Mouse (Mus musculus) brain, adult 10 weeks (tissue): Measurements from ENCODE around the gene Cdk12. TPM values are rescaled to one million over a fixed set of nuclear protein-coding genes. Genes with fewer than 3 reads are reported as not detected.

ENCODE experiments used
- polyA plus RNA-seq: library from polyadenylated mRNA; stranded (reverse); fragments of 350-450 nt; fragmentation: Illumina TruSeq; extraction: RNeasy Lipid Tissue Mini Kit (QIAGEN cat#74804); gene quantifications from one replicate; pipeline ENCODE4 v1.2.3, GENCODE M21; 2015; ENCODE audit warnings: low read depth, low replicate concordance

Cdk12 gene
- polyA plus RNA-seq = 13.0 TPM

DNA sequence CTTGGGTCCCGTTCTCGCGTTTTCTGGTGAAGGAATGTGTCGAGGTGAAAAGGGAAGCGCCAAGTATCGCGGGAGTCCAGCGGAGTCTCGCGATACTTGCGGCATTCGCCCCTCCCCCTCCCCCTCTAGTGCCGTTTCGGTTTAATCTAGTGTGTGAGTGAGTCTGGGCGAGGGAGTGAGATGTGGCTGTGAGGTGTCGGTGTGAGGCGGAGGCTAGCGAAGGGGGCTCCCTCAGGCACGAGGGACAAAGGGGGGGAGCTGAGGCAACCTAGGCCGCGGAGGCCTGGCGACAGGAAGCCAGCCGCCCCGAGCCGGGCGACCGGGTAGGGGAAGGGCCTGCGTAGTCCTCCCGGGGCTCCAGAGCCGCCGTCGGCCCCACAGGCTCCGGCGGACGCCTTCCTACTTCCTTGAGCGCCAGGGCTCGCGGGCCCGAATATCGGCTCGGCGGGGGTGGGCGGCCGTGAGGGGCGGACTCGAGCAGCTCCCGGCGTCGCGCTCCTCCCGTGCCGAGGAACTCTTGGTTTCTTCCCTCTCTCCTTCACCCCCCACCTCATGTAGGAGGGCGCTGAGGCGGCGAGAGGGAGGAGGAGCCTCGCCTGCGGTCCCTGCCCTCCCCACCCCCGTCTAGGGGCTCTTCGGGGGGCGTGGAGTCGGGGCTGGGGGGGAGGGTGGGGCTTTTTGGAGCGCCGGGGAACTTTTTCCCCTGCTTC, at the start of gene Cdk12:
Gene Cdk12 (plus strand): TSS at position 419 of the 710 bp plus-strand sequence.

DNA sequence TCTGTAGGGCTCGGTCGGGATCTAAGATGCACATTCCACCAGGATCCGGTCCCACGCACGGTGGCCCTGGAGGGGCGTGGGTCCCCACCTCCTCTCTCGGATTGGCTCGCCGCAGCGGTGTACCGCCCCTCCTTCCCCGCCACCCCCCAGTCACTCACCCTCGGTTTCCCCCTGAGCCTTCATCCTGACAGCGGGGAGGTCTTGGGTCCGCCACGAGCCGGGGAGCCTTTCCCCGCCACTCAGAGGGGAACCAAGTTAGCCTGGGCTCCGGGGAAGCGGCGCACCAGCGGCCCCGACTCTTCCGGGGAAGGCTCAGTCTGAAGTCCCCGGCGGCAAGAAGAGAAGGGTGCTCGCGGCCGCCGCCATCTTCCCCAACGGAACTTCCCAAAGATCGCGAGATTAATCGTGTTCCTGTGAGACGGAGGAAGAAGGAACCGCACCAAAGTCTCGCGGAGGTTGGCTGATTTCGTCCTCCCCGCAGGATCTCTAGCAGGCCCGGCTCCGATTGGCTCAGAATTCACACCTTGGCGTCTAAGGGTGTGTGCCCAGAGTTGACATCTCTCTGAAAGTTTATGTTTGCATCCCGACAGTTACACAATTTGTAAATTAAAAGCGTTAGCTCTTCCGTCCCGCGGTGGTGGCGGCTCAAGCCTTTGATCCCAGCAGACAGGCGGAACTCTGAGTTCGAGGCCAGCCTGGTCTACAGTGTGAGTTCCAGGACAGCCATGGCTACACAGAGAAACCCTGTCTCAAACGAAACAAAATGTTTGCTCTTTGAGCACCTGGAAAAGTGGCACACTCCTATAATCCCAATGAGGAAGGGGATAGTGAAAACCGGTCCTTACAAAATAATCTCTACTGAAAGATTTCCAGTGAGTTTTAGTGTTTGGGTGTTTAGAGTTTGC, 9.7 kb upstream of the Cdk12 start, which contains the start of gene Med1:
Gene Med1 (minus strand): TSS at position 393 of the 905 bp plus-strand sequence.

Other genes with a start within 250 kb of the Cdk12 start
- gene Plxdc1, start 216.6 kb upstream of the Cdk12 start, polyA plus RNA-seq = 25.0 TPM
- gene Arl5c, start 206.9 kb upstream of the Cdk12 start, polyA plus RNA-seq = 3.8 TPM
- 89.6 TPM for gene Cacnb1, start 180.0 kb upstream of the Cdk12 start, polyA plus RNA-seq
- gene Rpl19, start 176.3 kb upstream of the Cdk12 start, polyA plus RNA-seq = 1,548 TPM
- 83.1 TPM for gene Stac2, start 149.6 kb upstream of the Cdk12 start, polyA plus RNA-seq
- 20.6 TPM for gene Fbxl20, start 52.7 kb upstream of the Cdk12 start, polyA plus RNA-seq
- 21.7 TPM for gene Med1, start 9.8 kb upstream of the Cdk12 start, polyA plus RNA-seq
- gene Neurod2, start 126.6 kb downstream of the Cdk12 start, polyA plus RNA-seq = 29.6 TPM
- gene Ppp1r1b, start 145.3 kb downstream of the Cdk12 start, polyA plus RNA-seq = 466 TPM
- 44.9 TPM for gene Stard3, start 155.3 kb downstream of the Cdk12 start, polyA plus RNA-seq
- 8.1 TPM for gene Tcap, start 180.8 kb downstream of the Cdk12 start, polyA plus RNA-seq
- not detected for gene Pnmt, start 183.4 kb downstream of the Cdk12 start, polyA plus RNA-seq
- gene Pgap3, start 197.4 kb downstream of the Cdk12 start, polyA plus RNA-seq = 9.8 TPM
- 1.3 TPM for gene Erbb2, start 209.4 kb downstream of the Cdk12 start, polyA plus RNA-seq
- gene Mien1, start 235.9 kb downstream of the Cdk12 start, polyA plus RNA-seq = 230 TPM
- gene Grb7, start 243.3 kb downstream of the Cdk12 start, polyA plus RNA-seq = 2.9 TPM